Mouse (Mus musculus) left cerebral cortex, adult 9 months (tissue): Measurements from ENCODE around the gene B2m.

ENCODE experiments used
- DNase-seq, 2 experiments: peaks; one replicate each; pipeline ENCODE4 v3.0.0; 2022; ENCODE audit warnings: low spot score in 2 of 2

B2m gene

GRCm38 (mm10) chr2:122194509-122194929 lies 47.0 kb downstream of the B2m start:
- peak in 1 of 2 experiments; percentile 14 for DNase-seq

DNA sequence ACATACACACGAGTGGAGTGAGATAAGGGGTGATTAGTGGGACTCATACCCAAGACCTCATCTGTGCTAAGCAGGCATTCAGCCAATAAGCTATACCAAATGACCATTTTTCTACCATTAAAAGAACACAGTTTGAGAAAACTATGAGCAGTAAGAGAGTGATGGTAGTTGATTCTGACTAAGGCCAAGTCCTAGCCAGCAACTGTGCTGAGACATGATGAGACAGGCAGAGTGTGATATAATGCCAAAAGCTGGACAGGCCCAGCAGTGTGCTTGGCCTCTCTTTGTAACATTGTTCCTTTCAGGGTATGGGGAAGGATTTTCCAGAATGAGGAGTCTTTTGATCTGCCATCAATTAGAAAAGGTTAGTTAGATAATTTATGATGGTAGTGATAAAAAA lies 54.0 kb downstream of the B2m start:
- DNase-seq = no peak
